Mouse (Mus musculus): ENCODE data around the gene Foxl1. TPM values are rescaled to one million over a fixed set of nuclear protein-coding genes. Genes with fewer than 3 reads are reported as not detected.

Gene Foxl1
- polyA plus RNA-seq, 1 experiment from 2014 or later: 6.5 TPM

DNA sequence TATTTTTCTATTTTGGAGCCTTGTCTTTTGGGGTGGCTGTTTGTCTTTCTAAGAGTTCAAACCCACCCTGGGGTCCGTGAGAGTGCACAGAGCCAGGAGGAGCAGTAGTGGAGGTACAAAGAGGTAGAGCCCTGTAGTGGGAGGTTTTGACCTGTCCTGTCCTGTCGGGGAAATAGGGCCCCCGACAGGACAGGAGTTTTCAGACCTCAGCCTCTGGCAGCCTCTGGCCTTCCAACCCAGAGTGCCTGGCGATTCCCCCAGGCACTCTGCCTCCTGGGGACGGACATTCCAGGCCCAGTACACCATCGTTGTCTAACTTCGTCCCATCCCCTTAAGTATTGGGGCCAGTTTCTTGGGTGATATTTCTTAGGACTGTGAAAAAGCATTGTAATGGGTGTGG lies 5.4 kb upstream of the Foxl1 start:
- Histone ChIP-seq H3K9ac (replicated peaks; ENCODE audit: low read length) (peak overlapping the region; percentile 80), H3K27me3 (ENCODE audit: insufficient read depth, low read length) (peaks cover 43% of the 10 kb centered on the region), H3K9me3 (ENCODE audit: low read length) (peaks cover 2% of the 10 kb centered on the region; the same call in 1 of the 2 replicates), H3K36me3 (ENCODE audit: insufficient read depth, low read length) (peaks cover 21% of the 10 kb centered on the region; the same call in 1 of the 2 replicates), H3K4me1 (ENCODE audit: insufficient read depth, low read length) (peaks cover 59% of the 10 kb centered on the region), H3K4me3 (ENCODE audit: low read length) (peak overlapping the region; percentile 70), H3K27ac (ENCODE audit: low read length) (peak overlapping the region; percentile 40), H3K4me2 (replicated peaks; ENCODE audit: low read depth, low read length) (peak overlapping the region; percentile 56)
- WGBS: 30% methylated on average over 7 of the region's 7 CpGs
- ATAC-seq (ENCODE audit: low FRiP score, low TSS enrichment): no peak

DNA sequence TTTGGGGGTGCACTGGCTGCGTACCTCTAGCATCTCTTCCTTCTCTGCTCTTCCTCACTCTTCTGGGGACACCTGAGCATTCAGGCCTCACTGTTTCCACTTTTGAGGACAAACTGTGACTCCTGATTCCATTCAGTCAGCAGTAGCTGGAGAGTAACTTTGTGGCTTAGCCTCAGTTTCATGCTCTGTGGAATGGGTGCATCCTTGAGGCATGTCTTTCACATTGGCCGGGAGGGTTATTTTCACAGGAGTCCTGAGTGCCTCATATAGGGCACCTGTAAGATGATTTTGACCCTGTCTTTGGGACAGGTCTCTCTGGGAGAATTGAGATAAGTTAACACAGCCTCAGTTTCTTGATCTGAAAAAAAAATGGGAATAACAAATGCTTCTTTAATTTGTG lies 4.6 kb upstream of the Foxl1 start:
- H3K27me3 ChIP-seq (ENCODE audit: insufficient read depth, low read length): peaks cover 44% of the 10 kb centered on the region
- no peak overlapping the region for H3K4me3 ChIP-seq (ENCODE audit: low read length)
- peaks cover 2% of the 10 kb centered on the region; the same call in 1 of the 2 replicates for H3K9me3 ChIP-seq (ENCODE audit: low read length)
- peaks cover 21% of the 10 kb centered on the region; the same call in 1 of the 2 replicates for H3K36me3 ChIP-seq (ENCODE audit: insufficient read depth, low read length)
- peak overlapping the region; percentile 56; the same call in 1 of the 2 replicates for H3K4me2 ChIP-seq (replicated peaks; ENCODE audit: low read depth, low read length)
- H3K27ac ChIP-seq (ENCODE audit: low read length): 0 out of 2 replicates have a peak overlapping the region, but pooled peaks have one; percentile 8
- WGBS: 77% methylated on average over 2 of the region's 2 CpGs
- no peak overlapping the region for H3K9ac ChIP-seq (replicated peaks; ENCODE audit: low read length)
- H3K4me1 ChIP-seq (ENCODE audit: insufficient read depth, low read length): peaks cover 64% of the 10 kb centered on the region
- ATAC-seq (ENCODE audit: low FRiP score, low TSS enrichment): no peak

DNA sequence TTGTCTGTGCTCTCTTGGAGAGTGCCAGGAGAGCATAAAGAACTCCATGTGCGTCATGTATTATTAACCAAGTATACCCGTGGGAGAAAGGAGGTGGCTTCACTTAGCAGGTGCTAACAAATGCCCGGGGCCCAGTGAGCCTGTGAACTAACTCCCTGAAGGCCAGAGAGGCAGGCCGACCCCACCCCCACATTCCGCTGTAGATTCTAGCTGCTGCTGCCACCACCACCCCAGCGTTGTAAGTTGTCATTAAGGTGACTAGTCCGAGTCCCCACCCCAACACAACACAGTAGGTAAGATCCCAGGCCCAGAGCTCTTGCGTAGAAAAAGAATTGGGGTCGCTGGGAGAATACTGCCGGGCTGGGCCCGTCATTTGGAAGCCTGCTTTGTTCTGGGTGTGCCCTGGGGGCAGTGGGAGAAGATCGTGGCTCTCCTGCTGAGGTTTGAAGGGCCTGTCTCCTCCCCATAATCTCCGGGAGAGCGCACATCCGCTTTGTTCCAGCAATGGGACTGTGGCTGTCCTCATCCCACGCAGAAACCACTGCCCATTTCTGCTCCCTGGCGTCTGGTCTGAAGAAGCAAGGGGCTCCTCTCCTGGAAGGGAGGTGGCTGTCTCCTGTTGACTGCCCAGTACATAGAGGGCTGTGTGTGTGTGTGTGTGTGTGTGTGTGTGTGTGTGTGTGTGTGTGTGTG lies 3.0 kb upstream of the Foxl1 start:
- H3K27ac ChIP-seq (ENCODE audit: low read length): peak overlapping the region; percentile 95
- peaks cover 2% of the 10 kb centered on the region; the same call in 1 of the 2 replicates for H3K9me3 ChIP-seq (ENCODE audit: low read length)
- 3% methylated on average over 17 of the region's 17 CpGs for WGBS
- peaks cover 21% of the 10 kb centered on the region; the same call in 1 of the 2 replicates for H3K36me3 ChIP-seq (ENCODE audit: insufficient read depth, low read length)
- H3K4me3 ChIP-seq (ENCODE audit: low read length): peak overlapping the region; percentile 48
- peak overlapping the region; percentile 69 for H3K4me2 ChIP-seq (replicated peaks; ENCODE audit: low read depth, low read length)
- H3K9ac ChIP-seq (replicated peaks; ENCODE audit: low read length): peak overlapping the region; percentile 63; the same call in 1 of the 2 replicates
- ATAC-seq (ENCODE audit: low FRiP score, low TSS enrichment): peak; percentile 66
- peaks cover 79% of the 10 kb centered on the region for H3K4me1 ChIP-seq (ENCODE audit: insufficient read depth, low read length)
- peaks cover 59% of the 10 kb centered on the region for H3K27me3 ChIP-seq (ENCODE audit: insufficient read depth, low read length)

DNA sequence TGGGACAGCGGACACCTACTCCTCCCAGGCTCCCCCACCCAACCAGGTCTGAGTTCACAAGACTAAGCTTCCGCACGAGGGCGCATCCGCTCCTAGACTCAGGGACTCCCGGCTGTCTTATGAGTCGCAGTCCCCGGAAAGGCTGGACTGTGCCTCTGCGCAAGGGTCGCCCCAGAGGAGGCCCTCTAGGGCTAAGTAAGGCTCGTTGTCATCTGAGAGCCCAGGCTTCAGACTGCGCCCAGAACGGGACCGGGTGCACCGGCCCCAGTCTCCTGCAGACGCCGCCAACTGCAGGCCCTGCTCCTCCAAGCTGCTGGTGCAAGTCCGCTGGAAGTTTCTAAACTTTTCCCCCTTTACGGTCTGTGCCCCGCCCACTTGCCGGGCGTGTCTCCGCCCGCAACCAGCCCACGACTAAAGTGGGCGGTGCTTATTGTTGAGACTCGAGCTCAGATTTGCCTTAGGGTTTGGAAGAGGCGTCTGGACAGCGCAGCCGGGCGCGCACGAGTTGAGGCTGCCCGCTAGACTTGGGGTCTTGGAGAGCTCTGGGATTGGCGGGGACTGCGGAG lies 2.3 kb upstream of the Foxl1 start:
- Histone ChIP-seq H3K4me3 (ENCODE audit: low read length) (peak overlapping the region; percentile 48), H3K4me2 (replicated peaks; ENCODE audit: low read depth, low read length) (peak overlapping the region; percentile 69), H3K27me3 (ENCODE audit: insufficient read depth, low read length) (peaks cover 61% of the 10 kb centered on the region), H3K9ac (replicated peaks; ENCODE audit: low read length) (peak overlapping the region; percentile 63), H3K4me1 (ENCODE audit: insufficient read depth, low read length) (peaks cover 82% of the 10 kb centered on the region), H3K36me3 (ENCODE audit: insufficient read depth, low read length) (peaks cover 21% of the 10 kb centered on the region; the same call in 1 of the 2 replicates), H3K27ac (ENCODE audit: low read length) (peak overlapping the region; percentile 95), H3K9me3 (ENCODE audit: low read length) (peaks cover 2% of the 10 kb centered on the region; the same call in 1 of the 2 replicates)
- under 1% methylated on average over 36 of the region's 36 CpGs for WGBS
- ATAC-seq (ENCODE audit: low FRiP score, low TSS enrichment): peak; percentile 83

DNA sequence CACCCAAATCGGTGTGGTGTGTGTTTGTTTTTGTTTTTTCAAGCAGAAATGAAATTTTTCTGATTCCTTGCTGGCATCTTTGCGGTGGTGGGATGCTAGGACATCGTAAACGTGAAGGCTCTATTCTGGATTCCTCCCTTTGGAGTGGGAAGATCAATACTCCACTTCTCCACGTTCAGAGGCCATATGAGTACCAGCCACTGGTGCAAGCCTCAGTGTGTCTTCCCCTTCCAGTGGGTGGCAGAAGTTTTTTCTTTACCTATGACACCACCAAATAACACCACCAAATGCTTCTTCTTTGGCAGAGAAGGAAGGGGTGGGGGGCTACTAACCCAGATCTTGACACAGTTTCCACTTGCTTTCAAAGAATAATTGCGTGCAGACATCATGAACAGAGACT lies 1.5 kb upstream of the Foxl1 start:
- peak overlapping the region; percentile 69 for H3K4me2 ChIP-seq (replicated peaks; ENCODE audit: low read depth, low read length)
- peak overlapping the region; percentile 48 for H3K4me3 ChIP-seq (ENCODE audit: low read length)
- peaks cover 2% of the 10 kb centered on the region; the same call in 1 of the 2 replicates for H3K9me3 ChIP-seq (ENCODE audit: low read length)
- WGBS: 18% methylated on average over 6 of the region's 6 CpGs
- no peak for ATAC-seq (ENCODE audit: low FRiP score, low TSS enrichment)
- peak overlapping the region; percentile 63 for H3K9ac ChIP-seq (replicated peaks; ENCODE audit: low read length)
- H3K27me3 ChIP-seq (ENCODE audit: insufficient read depth, low read length): peaks cover 55% of the 10 kb centered on the region
- H3K27ac ChIP-seq (ENCODE audit: low read length): peak overlapping the region; percentile 95
- H3K36me3 ChIP-seq (ENCODE audit: insufficient read depth, low read length): peaks cover 18% of the 10 kb centered on the region; the same call in 1 of the 2 replicates
- H3K4me1 ChIP-seq (ENCODE audit: insufficient read depth, low read length): peaks cover 80% of the 10 kb centered on the region

DNA sequence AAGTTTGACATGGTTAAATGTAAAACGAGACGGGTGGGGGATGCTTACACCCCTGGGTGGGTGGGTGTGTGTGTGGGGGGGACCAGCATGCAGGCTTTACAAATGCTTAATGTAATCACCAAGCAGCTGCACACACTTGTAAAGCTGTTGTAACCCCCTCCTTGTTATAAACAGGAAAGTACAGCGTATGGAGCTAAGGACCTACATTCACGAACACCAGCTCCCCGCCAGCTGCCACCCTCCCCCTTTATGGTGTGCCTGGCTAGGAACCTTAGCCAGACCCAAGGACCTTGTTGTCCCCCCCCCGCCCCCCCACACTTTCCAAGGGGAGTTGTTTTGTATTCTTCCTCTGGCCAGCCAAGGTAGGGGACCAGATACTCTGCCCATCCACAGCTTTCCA lies 1.0 kb upstream of the Foxl1 start:
- H3K9me3 ChIP-seq (ENCODE audit: low read length): peaks cover 2% of the 10 kb centered on the region; the same call in 1 of the 2 replicates
- H3K27me3 ChIP-seq (ENCODE audit: insufficient read depth, low read length): peaks cover 52% of the 10 kb centered on the region
- peak overlapping the region; percentile 63 for H3K9ac ChIP-seq (replicated peaks; ENCODE audit: low read length)
- peak overlapping the region; percentile 95 for H3K27ac ChIP-seq (ENCODE audit: low read length)
- WGBS: 30% methylated on average over 6 of the region's 6 CpGs
- peaks cover 76% of the 10 kb centered on the region for H3K4me1 ChIP-seq (ENCODE audit: insufficient read depth, low read length)
- H3K4me2 ChIP-seq (replicated peaks; ENCODE audit: low read depth, low read length): peak overlapping the region; percentile 69
- ATAC-seq (ENCODE audit: low FRiP score, low TSS enrichment): no peak
- peaks cover 16% of the 10 kb centered on the region; the same call in 1 of the 2 replicates for H3K36me3 ChIP-seq (ENCODE audit: insufficient read depth, low read length)
- H3K4me3 ChIP-seq (ENCODE audit: low read length): peak overlapping the region; percentile 48

DNA sequence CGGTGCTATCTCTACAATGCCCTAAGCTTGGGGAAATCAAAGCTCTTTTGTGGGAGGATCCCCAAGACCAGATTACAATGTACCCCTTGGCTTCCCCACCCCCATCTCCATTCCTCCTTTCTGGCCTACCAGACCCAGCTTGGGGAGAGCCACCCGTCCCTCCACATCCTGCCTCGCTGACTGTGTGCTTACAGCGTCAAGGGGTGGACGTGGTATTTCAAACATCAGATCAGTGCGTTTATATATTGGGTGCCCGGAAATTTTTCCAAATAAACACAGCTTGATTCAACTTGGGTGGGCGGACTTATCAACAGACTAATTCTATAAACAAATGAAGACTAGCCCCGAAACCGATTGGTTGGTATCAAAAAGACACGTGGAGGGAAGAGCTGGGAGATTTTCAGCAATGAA lies 444 bp upstream of the Foxl1 start:
- Histone ChIP-seq H3K9ac (replicated peaks; ENCODE audit: low read length) (no peak overlapping the region), H3K9me3 (ENCODE audit: low read length) (peaks cover 2% of the 10 kb centered on the region; the same call in 1 of the 2 replicates), H3K36me3 (ENCODE audit: insufficient read depth, low read length) (peaks cover 11% of the 10 kb centered on the region; the same call in 1 of the 2 replicates), H3K27ac (ENCODE audit: low read length) (peak overlapping the region; percentile 95), H3K4me3 (ENCODE audit: low read length) (no peak overlapping the region; the same call in 1 of the 2 replicates), H3K4me1 (ENCODE audit: insufficient read depth, low read length) (peaks cover 70% of the 10 kb centered on the region), H3K4me2 (replicated peaks; ENCODE audit: low read depth, low read length) (peak overlapping the region; percentile 69), H3K27me3 (ENCODE audit: insufficient read depth, low read length) (peaks cover 48% of the 10 kb centered on the region)
- ATAC-seq (ENCODE audit: low FRiP score, low TSS enrichment): no peak
- 24% methylated on average over 11 of the region's 11 CpGs for WGBS

DNA sequence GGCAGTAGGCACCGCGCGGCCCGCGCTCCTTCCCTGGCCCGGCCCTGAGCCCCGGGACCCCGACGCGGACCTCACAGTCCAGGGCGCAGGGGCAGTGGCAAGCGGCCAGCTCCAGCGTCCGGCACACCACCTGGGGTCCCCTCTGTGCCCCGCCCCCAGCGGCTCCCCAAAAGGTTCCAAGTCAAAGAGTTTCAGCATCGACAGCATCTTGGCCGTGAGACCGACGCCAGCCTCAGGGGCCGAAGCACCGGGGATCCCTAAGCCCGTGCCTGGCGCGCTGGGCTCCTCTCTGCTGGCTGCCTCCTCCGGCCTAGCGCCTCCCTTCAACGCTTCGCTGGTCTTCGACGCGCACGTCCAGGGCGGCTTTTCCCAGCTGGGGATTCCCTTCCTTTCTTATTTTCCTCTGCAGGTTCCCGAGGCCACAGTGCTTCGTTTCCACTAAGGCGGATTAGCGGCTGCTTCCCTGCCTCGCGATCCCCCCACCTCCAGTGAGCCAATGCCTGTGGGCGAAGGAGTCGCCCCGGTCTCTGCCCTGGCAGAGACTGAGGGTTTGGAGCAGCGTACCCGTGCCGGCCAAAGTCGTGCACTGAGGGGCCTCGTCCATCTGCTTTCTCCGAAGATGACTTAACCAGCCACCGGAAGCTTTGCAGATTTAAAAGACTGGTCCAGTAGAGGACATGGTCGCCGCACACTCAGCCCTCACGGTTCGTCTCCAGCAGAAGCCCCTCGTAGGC lies 958 bp downstream of the Foxl1 start:
- peaks cover 57% of the 10 kb centered on the region for H3K4me1 ChIP-seq (ENCODE audit: insufficient read depth, low read length)
- ATAC-seq (ENCODE audit: low FRiP score, low TSS enrichment): no peak
- 10% methylated on average over 55 of the region's 55 CpGs for WGBS
- peaks cover 41% of the 10 kb centered on the region for H3K27me3 ChIP-seq (ENCODE audit: insufficient read depth, low read length)
- H3K4me3 ChIP-seq (ENCODE audit: low read length): peak overlapping the region; percentile 47
- H3K27ac ChIP-seq (ENCODE audit: low read length): peak overlapping the region; percentile 93
- H3K4me2 ChIP-seq (replicated peaks; ENCODE audit: low read depth, low read length): peak overlapping the region; percentile 61
- H3K9me3 ChIP-seq (ENCODE audit: low read length): peaks cover 2% of the 10 kb centered on the region; the same call in 1 of the 2 replicates
- H3K9ac ChIP-seq (replicated peaks; ENCODE audit: low read length): peak overlapping the region; percentile 68
- 0 out of 2 replicates have a peak, but pooled peaks cover 4% of the 10 kb centered on the region for H3K36me3 ChIP-seq (ENCODE audit: insufficient read depth, low read length)

DNA sequence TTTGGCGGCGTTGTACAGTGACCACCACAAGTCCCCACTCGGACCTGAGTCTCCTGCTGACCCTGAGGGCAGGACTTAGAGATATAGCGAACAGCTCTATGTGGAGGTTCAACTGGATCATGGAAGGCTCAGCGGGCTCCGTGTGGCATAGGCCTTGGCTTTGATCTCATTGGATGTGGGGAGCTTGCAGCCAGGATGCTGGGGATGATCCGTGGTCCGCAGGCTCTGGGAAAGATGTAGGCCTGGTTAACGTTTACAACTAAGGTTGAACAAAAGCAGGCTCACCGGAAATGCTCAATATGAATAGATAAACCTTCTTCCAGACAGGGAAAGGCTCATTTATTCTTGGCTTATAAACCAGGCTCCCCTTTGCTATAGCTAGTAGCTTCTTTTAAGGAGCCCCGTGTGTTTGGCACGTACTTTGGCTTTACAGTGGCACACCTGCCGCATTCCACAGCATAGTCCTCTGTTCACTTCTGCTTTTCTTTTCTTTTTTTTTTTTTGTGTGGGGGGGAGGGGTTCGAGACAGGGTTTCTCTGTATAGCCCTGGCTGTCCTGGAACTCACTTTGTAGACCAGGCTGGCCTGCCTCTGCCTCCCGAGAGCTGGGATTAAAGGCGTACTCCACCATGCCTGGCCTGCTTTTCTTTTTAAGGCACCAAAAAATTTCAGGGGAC lies 1.7 kb downstream of the Foxl1 start:
- H3K4me1 ChIP-seq (ENCODE audit: insufficient read depth, low read length): peaks cover 52% of the 10 kb centered on the region
- H3K9me3 ChIP-seq (ENCODE audit: low read length): no peaks in the 10 kb centered on the region
- H3K9ac ChIP-seq (replicated peaks; ENCODE audit: low read length): peak overlapping the region; percentile 68; the same call in 1 of the 2 replicates
- H3K27me3 ChIP-seq (ENCODE audit: insufficient read depth, low read length): peaks cover 41% of the 10 kb centered on the region
- peak overlapping the region; percentile 93; the same call in 1 of the 2 replicates for H3K27ac ChIP-seq (ENCODE audit: low read length)
- H3K4me2 ChIP-seq (replicated peaks; ENCODE audit: low read depth, low read length): peak overlapping the region; percentile 61
- no peaks in the 10 kb centered on the region for H3K36me3 ChIP-seq (ENCODE audit: insufficient read depth, low read length)
- peak overlapping the region; percentile 47 for H3K4me3 ChIP-seq (ENCODE audit: low read length)
- ATAC-seq (ENCODE audit: low FRiP score, low TSS enrichment): no peak
- 53% methylated on average over 16 of the region's 16 CpGs for WGBS

Measured in kidney, embryonic 16.5 days (tissue).